Mouse (Mus musculus) liver, postnatal 0 days (tissue): ENCODE measurements at regions not wholly inside any gene's neighbourhood (a gene's known extent, or its start where the extent isn't known, plus 50 kb on each side); places are given as distances from the start of the nearest gene placed in this dataset.

Experiments
- CTCF ChIP-seq: sonication (generic); IDR thresholded peaks from 2 replicates; pipeline ENCODE4 v1.5.1; 2016; ENCODE audit warnings: antibody characterized with exemption, low read depth
- EP300 ChIP-seq: IDR thresholded peaks from 2 replicates; pipeline ENCODE4 v1.6.1; 2016; ENCODE audit warnings: antibody characterized with exemption, low read depth, mild to moderate bottlenecking

DNA sequence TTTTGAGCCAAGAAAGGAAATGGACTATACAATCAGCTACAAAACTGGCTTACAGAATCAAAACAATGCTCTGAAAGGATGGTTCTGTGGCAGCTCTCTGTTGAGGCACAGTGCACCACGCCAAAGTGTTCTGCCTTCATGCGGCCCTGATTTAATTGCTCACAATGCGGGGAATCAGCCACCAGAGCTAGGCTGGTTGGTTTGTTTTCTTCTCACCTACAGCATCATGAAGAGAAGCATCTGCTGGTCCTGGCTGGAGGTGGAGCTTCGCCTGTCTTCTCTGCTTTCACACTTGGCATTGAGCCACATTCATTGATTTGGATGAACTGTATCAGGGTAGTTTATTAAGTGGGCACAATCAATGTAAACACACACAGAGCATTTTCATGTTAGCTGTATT is 583.2 kb upstream of the Chrm3 start:
- TF ChIP-seq CTCF (no peak), EP300 (no peak)
